Mouse (Mus musculus) cerebellum, adult 2 months (tissue): Measurements from ENCODE around the gene Slc22a4. TPM values are rescaled to one million over a fixed set of nuclear protein-coding genes. Genes with fewer than 3 reads are reported as not detected.

ENCODE experiments used
- DNase-seq, 2 experiments: peaks; one replicate each; pipeline ENCODE4 v3.0.0; 2021
- H3K27ac ChIP-seq: fragments of 200-500 bp; 2 replicates; pipeline ENCODE4 v1.5.1; 2012; ENCODE audit warnings: low read length, control low read depth, inconsistent platforms; ENCODE audit not compliant: insufficient read depth
- H3K27me3 ChIP-seq: fragments of 200-500 bp; 2 replicates; pipeline ENCODE4 v1.6.1; 2012; ENCODE audit warnings: inconsistent platforms, mild to moderate bottlenecking, low read length, moderate library complexity; ENCODE audit not compliant: control insufficient read depth, insufficient read depth
- H3K4me1 ChIP-seq: fragments of 200-500 bp; 2 replicates; pipeline ENCODE4 v1.6.1; 2011; ENCODE audit warnings: low read length; ENCODE audit not compliant: control insufficient read depth, insufficient read depth
- H3K4me3 ChIP-seq: fragments of 200-500 bp; replicated peaks from 2 replicates; pipeline ENCODE3; 2011; ENCODE audit warnings: mild to moderate bottlenecking, low read depth, low read length, control low read depth; ENCODE audit not compliant: insufficient read depth
- CTCF ChIP-seq: fragments of 200-500 bp; IDR thresholded peaks from 2 replicates; pipeline ENCODE4 v1.5.1; 2011; ENCODE audit warnings: low read depth, mild to moderate bottlenecking, control low read depth, low read length, moderate library complexity, borderline replicate concordance; ENCODE audit not compliant: insufficient read depth
- POLR2A ChIP-seq: fragments of 200-500 bp; IDR thresholded peaks from 2 replicates; pipeline ENCODE4 v1.6.1; 2011; ENCODE audit warnings: low read length, control low read depth, borderline replicate concordance; ENCODE audit not compliant: insufficient read depth
- WGBS: fragments of 180-500 bp; shearing (Covaris S2); methylation state at CpG from one replicate; pipeline ENCODE4 v1.1.7; 2018; 5-methylcytosine and 5-hydroxymethylcytosine counted together
- polyA plus RNA-seq: library from polyadenylated mRNA; depleted of rRNA; stranded (reverse); fragments of >200 nt; gene quantifications from 2 replicates; pipeline ENCODE4 v1.2.3, GENCODE M21; 2012

The Slc22a4 gene
- polyA plus RNA-seq, 1 experiment, result 53.6 TPM

- 16% methylated on average over 1 of the region's 1 CpGs for WGBS
- peak; percentile 52 to 73 for DNase-seq
- H3K27me3 ChIP-seq, result no peaks in the 10 kb centered on the region
- H3K4me3 ChIP-seq, result peak overlapping the region; percentile 86
- H3K4me1 ChIP-seq, result peaks cover 40% of the 10 kb centered on the region
- TF ChIP-seq POLR2A (0 out of 2 replicates have a peak, but pooled peaks have one; percentile 12), CTCF (no peak)
- H3K27ac ChIP-seq, result peak overlapping the region; percentile 88
Measured at GRCm38 (mm10) chr11:54026491-54027041, 1.3 kb downstream of the Slc22a4 start.

- no peaks in the 10 kb centered on the region for H3K27me3 ChIP-seq
- H3K27ac ChIP-seq, result no peak overlapping the region
- peaks cover 44% of the 10 kb centered on the region for H3K4me1 ChIP-seq
- WGBS, result 73% methylated on average over 5 of the region's 5 CpGs
- peak in 1 of 2 experiments; percentile 10 for DNase-seq
- H3K4me3 ChIP-seq, result no peak overlapping the region
- TF ChIP-seq POLR2A (no peak), CTCF (no peak)
Measured at GRCm38 (mm10) chr11:54021396-54022093, 6.3 kb downstream of the Slc22a4 start.

DNA sequence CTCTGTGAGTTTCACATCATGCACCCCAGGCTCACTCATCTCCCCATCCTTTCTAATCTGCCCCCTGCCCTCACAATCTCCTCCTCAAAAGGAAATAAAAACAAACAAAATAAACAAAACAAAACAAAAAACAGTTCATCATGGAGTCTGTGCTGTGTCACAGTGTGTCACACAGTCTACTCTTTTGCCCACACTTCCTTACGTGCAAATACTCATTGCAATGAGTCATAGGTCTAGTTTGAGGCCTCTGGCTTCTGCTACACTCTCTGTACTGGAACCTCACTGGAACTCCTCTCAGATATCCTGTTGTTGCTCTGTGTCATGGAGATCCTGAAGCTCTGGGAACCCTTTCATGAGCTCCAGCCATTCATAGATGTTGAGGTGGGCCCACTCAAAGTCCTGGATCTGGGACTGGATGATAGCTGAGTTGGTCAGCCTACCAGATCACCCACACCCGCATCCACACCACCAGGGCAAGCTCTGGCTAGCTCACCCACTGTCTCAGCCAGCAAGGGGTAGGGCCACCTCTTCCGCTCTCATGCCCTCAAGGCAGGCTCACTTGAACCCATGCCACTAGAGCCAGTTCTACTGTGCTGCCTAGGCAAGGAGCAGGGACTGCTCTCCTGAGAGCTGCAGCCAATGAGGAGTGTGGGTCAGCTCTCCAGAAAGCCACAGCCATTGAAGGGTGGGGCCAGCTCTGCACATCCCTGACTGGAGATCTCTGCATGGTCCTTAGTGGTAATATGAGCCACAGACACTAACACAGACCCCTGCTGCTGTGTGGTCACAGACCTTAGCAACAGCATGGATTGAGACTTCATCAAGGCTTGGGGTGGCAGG is 8.8 kb downstream of the Slc22a4 start:
- no peak for DNase-seq
- Histone ChIP-seq H3K4me3 (no peak overlapping the region), H3K4me1 (peaks cover 28% of the 10 kb centered on the region), H3K27ac (no peak overlapping the region), H3K27me3 (no peaks in the 10 kb centered on the region)
- WGBS, result 48% methylated on average over 3 of the region's 3 CpGs
- no peak for TF ChIP-seq POLR2A
- no peak for TF ChIP-seq CTCF

DNA sequence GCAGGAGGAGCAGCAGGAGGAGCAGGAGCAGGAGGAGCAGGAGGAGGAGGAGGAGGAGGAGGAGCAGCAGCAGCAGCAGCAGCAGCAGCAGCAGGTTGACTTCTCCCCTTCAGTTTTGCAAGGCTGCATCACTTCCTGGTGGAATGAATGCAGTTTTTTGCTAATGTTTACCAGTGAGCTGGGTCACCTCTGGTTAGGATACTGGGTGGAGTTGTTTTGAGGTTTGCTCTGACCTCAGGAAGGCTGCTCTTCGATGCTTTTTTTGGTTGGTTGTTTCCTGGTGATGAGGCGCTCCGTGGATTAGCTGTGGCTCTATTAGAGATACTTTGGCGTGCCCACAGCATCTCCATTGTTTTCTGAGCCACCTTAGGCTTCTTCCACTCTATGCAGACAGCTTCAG is 10.3 kb downstream of the Slc22a4 start:
- WGBS, result 71% methylated on average over 4 of the region's 4 CpGs
- Histone ChIP-seq H3K27ac (no peak overlapping the region), H3K27me3 (no peaks in the 10 kb centered on the region), H3K4me1 (peaks cover 19% of the 10 kb centered on the region), H3K4me3 (no peak overlapping the region)
- TF ChIP-seq CTCF (no peak), POLR2A (no peak)
- no peak for DNase-seq

DNA sequence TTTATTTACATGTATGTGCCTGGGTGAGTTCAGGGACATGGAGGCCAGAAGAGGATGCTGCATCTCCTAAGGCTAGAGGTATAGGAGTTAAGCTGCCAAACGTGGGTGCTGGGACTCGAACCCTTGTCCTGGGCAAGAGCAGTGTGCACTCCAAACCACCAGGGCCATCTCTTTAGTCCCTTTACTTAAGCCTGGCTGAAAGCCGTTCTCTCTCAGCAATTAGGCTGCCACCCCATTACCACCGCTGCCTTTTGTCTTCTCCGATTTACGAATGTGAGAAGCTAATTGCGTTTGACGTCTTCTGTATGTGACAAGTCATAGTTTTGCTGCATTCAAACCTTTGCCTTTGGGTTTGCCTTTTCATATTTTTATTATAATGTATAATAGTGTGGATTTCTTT is 11.8 kb downstream of the Slc22a4 start:
- no peak for DNase-seq

DNA sequence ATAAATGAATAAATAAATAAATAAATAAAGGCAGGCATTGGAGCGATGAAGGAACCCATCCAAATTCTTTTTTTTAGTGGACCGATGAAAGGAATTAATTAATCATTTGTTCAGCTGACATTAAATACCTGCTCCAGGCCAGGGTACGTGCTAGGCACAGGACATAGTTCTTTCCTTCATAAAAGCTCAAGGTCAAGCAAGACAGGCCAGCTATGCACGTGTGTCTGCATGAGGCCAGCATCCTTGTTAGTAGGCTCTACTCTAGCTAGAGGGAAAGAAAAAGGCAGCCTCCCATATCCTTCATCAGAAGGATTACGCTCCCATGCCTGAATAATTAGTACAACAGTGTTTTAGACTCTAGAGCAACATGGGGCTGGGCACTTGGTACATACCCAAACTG is 14.9 kb downstream of the Slc22a4 start:
- Histone ChIP-seq H3K27me3 (no peaks in the 10 kb centered on the region), H3K4me1 (peaks cover 17% of the 10 kb centered on the region), H3K27ac (no peak overlapping the region), H3K4me3 (no peak overlapping the region)
- WGBS, result 87% methylated on average over 5 of the region's 5 CpGs
- no peak for TF ChIP-seq POLR2A
- no peak for TF ChIP-seq CTCF
- no peak for DNase-seq

More for the DNA sequence above, 11.8 kb downstream of the Slc22a4 start:
- Histone ChIP-seq H3K4me3 (no peak overlapping the region), H3K27ac (no peak overlapping the region), H3K27me3 (no peaks in the 10 kb centered on the region), H3K4me1 (peaks cover 10% of the 10 kb centered on the region)
- 71% methylated on average over 8 of the region's 8 CpGs for WGBS
- TF ChIP-seq CTCF (no peak), POLR2A (no peak)

DNA sequence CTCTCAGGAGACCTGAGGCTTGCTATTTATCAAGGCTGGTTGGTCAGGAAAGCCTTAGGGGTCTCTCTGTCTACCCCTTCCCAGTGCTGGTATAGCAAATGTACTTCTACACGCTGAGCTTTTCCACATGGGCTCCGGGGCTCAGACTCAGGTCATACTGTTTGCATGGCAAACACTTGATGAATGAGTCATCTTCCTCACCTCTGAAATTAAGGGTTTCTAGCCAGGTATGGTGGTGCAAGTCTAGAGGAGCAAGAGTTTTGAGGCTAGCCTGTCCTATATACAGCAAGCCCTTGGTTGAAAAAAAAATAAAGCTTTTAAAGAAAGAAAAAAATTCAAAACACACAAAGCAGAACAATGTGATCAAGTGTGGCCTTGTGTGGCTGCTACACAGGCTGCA is 16.6 kb downstream of the Slc22a4 start:
- DNase-seq, result no peak
- TF ChIP-seq POLR2A (no peak), CTCF (no peak)
- Histone ChIP-seq H3K4me1 (peaks cover 29% of the 10 kb centered on the region), H3K4me3 (no peak overlapping the region), H3K27ac (peak overlapping the region; percentile 30; the same call in 1 of the 2 replicates), H3K27me3 (no peaks in the 10 kb centered on the region)
- 54% methylated on average over 2 of the region's 2 CpGs for WGBS

DNA sequence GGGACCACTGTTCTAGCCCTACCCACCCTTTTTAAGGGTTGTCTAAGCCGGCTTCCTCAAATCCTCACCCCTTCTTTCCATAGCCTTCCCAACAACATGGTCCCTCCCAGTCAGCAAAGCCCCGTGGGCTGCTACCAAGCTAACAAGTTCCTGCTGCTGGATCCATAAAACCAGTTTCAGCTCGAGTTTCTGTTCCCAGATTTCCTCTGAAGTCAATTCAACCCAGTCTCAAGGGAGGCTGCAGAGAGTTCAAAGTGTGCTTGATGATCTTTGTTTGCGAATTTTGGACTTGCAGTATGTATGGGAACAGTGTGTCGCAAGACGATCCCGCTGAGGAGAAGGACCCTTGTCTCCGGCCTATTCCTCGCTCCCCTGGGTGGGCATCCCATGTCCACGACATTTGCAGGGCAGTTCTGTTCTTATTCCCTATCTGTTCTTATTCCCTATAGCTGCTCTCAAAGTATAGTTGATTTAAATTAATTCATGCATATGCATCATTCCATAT is 19.4 kb downstream of the Slc22a4 start:
- Histone ChIP-seq H3K4me1 (peaks cover 51% of the 10 kb centered on the region), H3K4me3 (no peak overlapping the region), H3K27ac (peak overlapping the region; percentile 97), H3K27me3 (no peaks in the 10 kb centered on the region)
- WGBS, result 65% methylated on average over 10 of the region's 10 CpGs
- no peak for DNase-seq
- TF ChIP-seq CTCF (no peak), POLR2A (no peak)
